Mouse (Mus musculus): ENCODE measurements around the gene Ntn1. TPM values are rescaled to one million over a fixed set of nuclear protein-coding genes. Genes with fewer than 3 reads are reported as not detected.
A peak's percentile ranks its signal among the peaks of the same experiment; 100 is the strongest.

Gene Ntn1
- total RNA-seq, 2 experiments from 2014 or later = 72.7 to 76.0 TPM

- no peak for DNase-seq
Observed at GRCm38 (mm10) chr11:68331676-68332265, 68.9 kb downstream of the Ntn1 start.

GRCm38 (mm10) chr11:68331117-68331437, 69.5 kb downstream of the Ntn1 start:
- DNase-seq = no peak

GRCm38 (mm10) chr11:68330398-68331116, 70.1 kb downstream of the Ntn1 start:
- peak in 1 of 2 experiments; percentile 24 for DNase-seq

GRCm38 (mm10) chr11:68324863-68325262, 75.8 kb downstream of the Ntn1 start:
- no peak for DNase-seq

- peak; percentile 69 to 88 for DNase-seq
Observed at GRCm38 (mm10) chr11:68321417-68321816, 79.2 kb downstream of the Ntn1 start.

GRCm38 (mm10) chr11:68315551-68316130, 85.0 kb downstream of the Ntn1 start:
- DNase-seq = no peak

- DNase-seq = peak in 1 of 2 experiments; percentile 43
Observed at GRCm38 (mm10) chr11:68313861-68314260, 86.8 kb downstream of the Ntn1 start.

- no peak for DNase-seq
Observed at GRCm38 (mm10) chr11:68313065-68313464, 87.6 kb downstream of the Ntn1 start.

GRCm38 (mm10) chr11:68308911-68309580, 91.6 kb downstream of the Ntn1 start:
- no peak for DNase-seq

- DNase-seq = no peak
Observed at GRCm38 (mm10) chr11:68305997-68306396, 94.6 kb downstream of the Ntn1 start.

- no peak for DNase-seq
Observed at GRCm38 (mm10) chr11:68302323-68302722, 98.3 kb downstream of the Ntn1 start.

- no peak for DNase-seq
Observed at GRCm38 (mm10) chr11:68301660-68302059, 99.0 kb downstream of the Ntn1 start.

GRCm38 (mm10) chr11:68295474-68295873, 105.1 kb downstream of the Ntn1 start:
- no peak for DNase-seq

- DNase-seq = peak in 1 of 2 experiments; percentile 38
Observed at GRCm38 (mm10) chr11:68290631-68291030, 110.0 kb downstream of the Ntn1 start.

GRCm38 (mm10) chr11:68287331-68287730, 113.3 kb downstream of the Ntn1 start:
- peak; percentile 62 to 65 for DNase-seq

- peak; percentile 73 for DNase-seq
Observed at GRCm38 (mm10) chr11:68286142-68286808, 114.3 kb downstream of the Ntn1 start.

- no peak for DNase-seq
Observed at GRCm38 (mm10) chr11:68285754-68286141, 114.9 kb downstream of the Ntn1 start.

- peak; percentile 30 to 51 for DNase-seq
Observed at GRCm38 (mm10) chr11:68280001-68280510, 120.6 kb downstream of the Ntn1 start.

GRCm38 (mm10) chr11:68276945-68277344, 123.7 kb downstream of the Ntn1 start:
- DNase-seq = no peak

- DNase-seq = no peak
Observed at GRCm38 (mm10) chr11:68274331-68274811, 126.3 kb downstream of the Ntn1 start.

GRCm38 (mm10) chr11:68273855-68274254, 126.8 kb downstream of the Ntn1 start:
- no peak for DNase-seq

Measured in heart, adult 18-20 months (tissue).